Mouse (Mus musculus): ENCODE results near the gene Rnf5. TPM values are rescaled to one million over a fixed set of nuclear protein-coding genes. Genes with fewer than 3 reads are reported as not detected.

Rnf5 gene
- 171 and 196 TPM in 2 replicates for polyA plus RNA-seq (2021; fragmentation: Nextera tagmentation)
- long read RNA-seq, experiment 1, transcript Rnf5-201 (6 exons, 1,238 nt): major isoform, 195 of 228 reads
- long read RNA-seq, experiment 1, partial matches to known transcripts: 0 of 228 reads
- long read RNA-seq, experiment 1, other reads (novel, unspliced or antisense): 31 of 228 reads
- long read RNA-seq, experiment 2, transcript Rnf5-201 (6 exons, 1,238 nt): major isoform, 163 of 210 reads
- long read RNA-seq, experiment 2, partial matches to known transcripts: 15 of 210 reads
- long read RNA-seq, experiment 2, other reads (novel, unspliced or antisense): 32 of 210 reads

GRCm38 (mm10) chr17:34603375-34604060 is at the start of gene Rnf5:
Rnf5 (minus strand) TSS chr17:34603690.

GRCm38 (mm10) chr17:34646906-34647787 is 43.7 kb upstream of the Rnf5 start, which contains the start of gene Atf6b:
Atf6b (plus strand) TSS chr17:34647146.

GRCm38 (mm10) chr17:34644608-34645007 is 41.1 kb upstream of the Rnf5 start, which contains the start of gene Fkbpl:
Fkbpl (plus strand) TSS chr17:34644764.

GRCm38 (mm10) chr17:34629221-34629751 is 25.8 kb upstream of the Rnf5 start, which contains the start of gene Prrt1:
Prrt1 (plus strand) TSS chr17:34629533.

GRCm38 (mm10) chr17:34627943-34628643 is 24.6 kb upstream of the Rnf5 start, which contains the start of gene Ppt2:
Ppt2 (minus strand) TSS chr17:34628510.

GRCm38 (mm10) chr17:34615871-34616270 is 12.4 kb upstream of the Rnf5 start, which contains the start of gene Egfl8:
Egfl8 (minus strand) TSS chr17:34615971.

GRCm38 (mm10) chr17:34604061-34604508 is 595 bp upstream of the Rnf5 start, which contains the start of gene Agpat1:
Agpat1 (plus strand) TSS chr17:34604262.

GRCm38 (mm10) chr17:34597566-34598095 is 5.9 kb downstream of the Rnf5 start, which contains the start of gene Ager:
Ager (plus strand) TSS chr17:34597862.

GRCm38 (mm10) chr17:34591029-34591993 is 12.2 kb downstream of the Rnf5 start, which contains the start of gene Pbx2:
Pbx2 (plus strand) TSS chr17:34591266.

GRCm38 (mm10) chr17:34589681-34590101 is 13.8 kb downstream of the Rnf5 start, which contains the start of gene Gpsm3:
Gpsm3 (plus strand) TSS chr17:34589806.

GRCm38 (mm10) chr17:34564003-34564421 is 39.5 kb downstream of the Rnf5 start, which contains the start of gene Notch4:
Notch4 (plus strand) TSS chr17:34564268.

Other genes starting within 250 kb of the Rnf5 start
- not detected in 2 replicates for gene Btnl2, start 248.9 kb downstream of the Rnf5 start, polyA plus RNA-seq (2021; fragmentation: Nextera tagmentation)
- not detected in 2 replicates for gene Btnl1, start 226.6 kb downstream of the Rnf5 start, polyA plus RNA-seq (2021; fragmentation: Nextera tagmentation)
- gene BC051142, start 204.9 kb downstream of the Rnf5 start, polyA plus RNA-seq (2021; fragmentation: Nextera tagmentation): 0.48 and 0.95 TPM in 2 replicates
- gene Btnl4, start 126.4 kb downstream of the Rnf5 start, polyA plus RNA-seq (2021; fragmentation: Nextera tagmentation): not detected in 2 replicates
- gene Btnl6, start 86.3 kb downstream of the Rnf5 start, polyA plus RNA-seq (2021; fragmentation: Nextera tagmentation): not detected in 2 replicates
- gene Notch4, start 39.4 kb downstream of the Rnf5 start, polyA plus RNA-seq (2021; fragmentation: Nextera tagmentation): 0.38 and 2.3 TPM in 2 replicates
- gene Gpsm3, start 13.9 kb downstream of the Rnf5 start, polyA plus RNA-seq (2021; fragmentation: Nextera tagmentation): 0.33 and 1.7 TPM in 2 replicates
- gene Pbx2, start 12.4 kb downstream of the Rnf5 start, polyA plus RNA-seq (2021; fragmentation: Nextera tagmentation): 1.8 and 4.5 TPM in 2 replicates
- gene Ager, start 5.8 kb downstream of the Rnf5 start, polyA plus RNA-seq (2021; fragmentation: Nextera tagmentation): 0.64 and 0.85 TPM in 2 replicates
- 68.0 and 88.2 TPM in 2 replicates for gene Agpat1, start 572 bp upstream of the Rnf5 start, polyA plus RNA-seq (2021; fragmentation: Nextera tagmentation)
- gene Egfl8, start 12.3 kb upstream of the Rnf5 start, polyA plus RNA-seq (2021; fragmentation: Nextera tagmentation): 4.0 and 4.1 TPM in 2 replicates
- 6.5 and 13.9 TPM in 2 replicates for gene Ppt2, start 24.8 kb upstream of the Rnf5 start, polyA plus RNA-seq (2021; fragmentation: Nextera tagmentation)
- gene Prrt1, start 25.8 kb upstream of the Rnf5 start, polyA plus RNA-seq (2021; fragmentation: Nextera tagmentation): 12.4 and 24.5 TPM in 2 replicates
- gene Fkbpl, start 41.1 kb upstream of the Rnf5 start, polyA plus RNA-seq (2021; fragmentation: Nextera tagmentation): 15.4 and 17.0 TPM in 2 replicates
- 25.6 and 45.1 TPM in 2 replicates for gene Atf6b, start 43.5 kb upstream of the Rnf5 start, polyA plus RNA-seq (2021; fragmentation: Nextera tagmentation)
- gene Tnxb, start 66.8 kb upstream of the Rnf5 start, polyA plus RNA-seq (2021; fragmentation: Nextera tagmentation): 0.04 and 0.10 TPM in 2 replicates
- 3.9 and 8.9 TPM in 2 replicates for gene C4b, start 140.2 kb upstream of the Rnf5 start, polyA plus RNA-seq (2021; fragmentation: Nextera tagmentation)
- gene Cyp21a1, start 200.9 kb upstream of the Rnf5 start, polyA plus RNA-seq (2021; fragmentation: Nextera tagmentation): not detected in 2 replicates
- gene Stk19, start 233.3 kb upstream of the Rnf5 start, polyA plus RNA-seq (2021; fragmentation: Nextera tagmentation): 60.8 and 64.9 TPM in 2 replicates
- gene Dxo, start 233.3 kb upstream of the Rnf5 start, polyA plus RNA-seq (2021; fragmentation: Nextera tagmentation): 25.6 and 26.2 TPM in 2 replicates
- gene Skiv2l, start 246.5 kb upstream of the Rnf5 start, polyA plus RNA-seq (2021; fragmentation: Nextera tagmentation): 20.2 and 21.7 TPM in 2 replicates
- 34.1 and 37.6 TPM in 2 replicates for gene Nelfe, start 246.7 kb upstream of the Rnf5 start, polyA plus RNA-seq (2021; fragmentation: Nextera tagmentation)